Mouse (Mus musculus): ENCODE measurements at regions not wholly inside any gene's neighbourhood (a gene's known extent, or its start where the extent isn't known, plus 50 kb on each side); places are given as distances from the start of the nearest gene placed in this dataset.

DNA sequence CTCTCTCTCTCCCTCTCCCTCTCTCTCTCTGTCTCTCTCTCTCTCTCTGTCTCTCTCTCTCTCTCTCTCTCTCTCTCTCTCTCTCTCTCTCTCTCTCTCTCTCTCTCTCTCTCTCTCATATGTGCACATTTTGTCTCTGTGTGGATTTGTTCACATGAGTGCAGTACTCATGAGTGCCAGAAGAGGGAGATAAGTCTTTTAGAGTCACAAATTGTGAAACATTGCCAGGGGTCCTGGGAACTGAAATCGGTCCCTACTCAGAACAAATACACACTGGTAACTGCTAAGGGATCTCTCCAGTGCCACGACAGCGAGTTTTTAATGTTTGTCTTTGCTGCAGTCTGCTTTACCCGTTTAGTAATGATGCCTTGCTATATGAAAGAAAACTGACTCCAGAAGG, 356.2 kb upstream of the Igbp1b start:
- no peak for DNase-seq

DNA sequence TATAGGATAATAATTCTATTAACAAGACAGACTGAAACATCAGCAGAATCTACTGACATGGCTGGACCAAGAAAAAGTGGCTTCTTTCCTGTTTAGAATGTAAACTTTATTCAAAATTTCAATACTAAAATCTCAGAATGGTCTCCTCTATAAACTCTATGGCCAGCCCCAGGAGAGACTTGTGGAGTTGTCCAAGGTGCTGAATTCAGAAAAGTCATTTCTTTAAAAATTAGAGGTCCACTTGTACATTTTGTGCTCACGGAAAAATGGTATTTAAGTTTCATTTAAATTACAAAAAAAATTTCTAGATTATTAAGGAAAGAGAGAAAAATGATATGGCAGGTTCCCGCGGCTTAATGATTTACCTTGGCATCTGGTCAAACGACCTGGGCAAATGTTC, 352.2 kb upstream of the Igbp1b start:
- DNase-seq: no peak
